Mouse (Mus musculus) testis, adult 10 weeks (tissue): ENCODE measurements around the gene Neu3. TPM values are rescaled to one million over a fixed set of nuclear protein-coding genes. Genes with fewer than 3 reads are reported as not detected.

Source experiments
- polyA plus RNA-seq: library from polyadenylated mRNA; stranded (reverse); fragments of 350-450 nt; fragmentation: Illumina TruSeq; extraction: RNeasy Lipid Tissue Mini Kit (QIAGEN cat#74804); gene quantifications from one replicate; pipeline ENCODE4 v1.2.3, GENCODE M21; 2014; ENCODE audit warnings: low read depth, low replicate concordance

Gene Neu3
- polyA plus RNA-seq = 1.1 TPM

GRCm38 (mm10) chr7:99828083-99828570 is at the start of gene Neu3:
Gene Neu3, minus strand, starts transcription at chr7:99828417.

GRCm38 (mm10) chr7:99863362-99863761 is 35.1 kb upstream of the Neu3 start, which contains the start of gene Spcs2:
Gene Spcs2, minus strand, starts transcription at chr7:99863462.

GRCm38 (mm10) chr7:99858813-99859585 is 30.8 kb upstream of the Neu3 start, which contains the start of gene Xrra1:
Gene Xrra1, plus strand, starts transcription at chr7:99859116.

DNA sequence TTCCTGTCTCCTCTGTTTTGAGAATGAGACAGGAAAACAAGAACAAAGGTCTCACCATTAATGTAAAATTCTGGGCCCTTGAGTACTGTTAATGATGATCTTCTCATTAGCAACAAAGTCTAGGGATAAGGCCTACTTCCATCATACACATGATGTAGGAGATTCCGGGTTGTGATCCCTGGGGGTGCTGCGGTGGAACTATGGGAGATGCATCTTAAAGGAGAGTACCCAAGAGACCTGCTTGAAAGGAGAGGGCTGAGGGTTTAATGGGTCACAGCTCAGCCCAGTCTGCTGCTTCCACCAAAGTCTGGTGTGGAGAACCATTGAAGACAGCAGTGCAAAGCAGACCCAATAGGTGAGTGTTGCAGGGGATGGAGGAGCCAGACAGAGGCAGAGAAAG is 65.0 kb downstream of the Neu3 start, which contains the start of gene Olfr521:
Olfr521 (plus strand) TSS at position 301 of the 400 bp plus-strand sequence.

Other genes with a start within 250 kb of the Neu3 start
- 7.0 TPM for gene Tpbgl, start 201.3 kb downstream of the Neu3 start, polyA plus RNA-seq
- 0.77 TPM for gene Slco2b1, start 117.1 kb downstream of the Neu3 start, polyA plus RNA-seq
- not detected for gene Olfr520, start 98.1 kb downstream of the Neu3 start, polyA plus RNA-seq
- not detected for gene Olfr521, start 64.9 kb downstream of the Neu3 start, polyA plus RNA-seq
- 81.9 TPM for gene Xrra1, start 30.7 kb upstream of the Neu3 start, polyA plus RNA-seq
- gene Spcs2, start 35.0 kb upstream of the Neu3 start, polyA plus RNA-seq = 454 TPM
- 2.7 TPM for gene Rnf169, start 152.0 kb upstream of the Neu3 start, polyA plus RNA-seq
- not detected for gene Chrdl2, start 177.8 kb upstream of the Neu3 start, polyA plus RNA-seq